Mouse (Mus musculus): ENCODE data around the gene Gpr137b.
"Not testable (repeated sequence)": the region's sequence is repeated elsewhere in the genome, so short reads cannot be mapped to it uniquely, and the experiment has no call there.

- TF ChIP-seq CTCF (conservative IDR thresholded peaks at IDR 0.05; ENCODE audit: low read length); NANOG (IDR thresholded peaks at IDR 0.05; ENCODE audit: borderline replicate concordance, low read length): not testable (repeated sequence)
Observed at GRCm38 (mm10) chr13:13436161-13436560, 42.3 kb upstream of the Gpr137b start.
